Mouse (Mus musculus) right cerebral cortex, adult 2 months (tissue): ENCODE data around the gene Bcor.

Experiments
- DNase-seq, 2 experiments: peaks; one replicate each; pipeline ENCODE4 v3.0.0; 2021 to 2022; ENCODE audit warnings: low spot score in 2 of 2

The Bcor gene

GRCm38 (mm10) chrX:12127106-12127670 is 33.0 kb downstream of the Bcor start:
- no peak for DNase-seq

GRCm38 (mm10) chrX:12126408-12127105 is 33.6 kb downstream of the Bcor start:
- DNase-seq: no peak

GRCm38 (mm10) chrX:12124571-12124970 is 35.6 kb downstream of the Bcor start:
- DNase-seq: no peak

GRCm38 (mm10) chrX:12123687-12124087 is 36.5 kb downstream of the Bcor start:
- DNase-seq: no peak

- DNase-seq: no peak
Observed at GRCm38 (mm10) chrX:12122594-12123331, 37.4 kb downstream of the Bcor start.

GRCm38 (mm10) chrX:12119476-12119875 is 40.7 kb downstream of the Bcor start:
- no peak for DNase-seq

- no peak for DNase-seq
Observed at GRCm38 (mm10) chrX:12116128-12116527, 44.0 kb downstream of the Bcor start.

GRCm38 (mm10) chrX:12112166-12112565 is 48.0 kb downstream of the Bcor start:
- no peak for DNase-seq

GRCm38 (mm10) chrX:12110518-12110917 is 49.6 kb downstream of the Bcor start:
- DNase-seq: no peak

- no peak for DNase-seq
Observed at GRCm38 (mm10) chrX:12105358-12105757, 54.8 kb downstream of the Bcor start.

- DNase-seq: no peak
Observed at GRCm38 (mm10) chrX:12096783-12097526, 63.2 kb downstream of the Bcor start.

- no peak for DNase-seq
Observed at GRCm38 (mm10) chrX:12093371-12093770, 66.8 kb downstream of the Bcor start.

GRCm38 (mm10) chrX:12091431-12092061 is 68.6 kb downstream of the Bcor start:
- peak; percentile 15 to 22 for DNase-seq

- DNase-seq: peak; percentile 62 to 63
Observed at GRCm38 (mm10) chrX:12090871-12091404, 69.2 kb downstream of the Bcor start.

- DNase-seq: no peak
Observed at GRCm38 (mm10) chrX:12090151-12090870, 69.8 kb downstream of the Bcor start.

- peak; percentile 52 to 57 for DNase-seq
Observed at GRCm38 (mm10) chrX:12089353-12090081, 70.6 kb downstream of the Bcor start.

GRCm38 (mm10) chrX:12089027-12089340 is 71.2 kb downstream of the Bcor start:
- DNase-seq: no peak

GRCm38 (mm10) chrX:12088301-12089026 is 71.7 kb downstream of the Bcor start:
- peak; percentile 54 to 59 for DNase-seq

GRCm38 (mm10) chrX:12087511-12088300 is 72.4 kb downstream of the Bcor start:
- peak in 1 of 2 experiments; percentile 12 for DNase-seq
